Mouse (Mus musculus): ENCODE measurements around the gene Ntn1. TPM values are rescaled to one million over a fixed set of nuclear protein-coding genes. Genes with fewer than 3 reads are reported as not detected.

The Ntn1 gene
- total RNA-seq, 2 experiments from 2014 or later: 6.0 to 7.4 TPM

GRCm38 (mm10) chr11:68199801-68200423 is 200.7 kb downstream of the Ntn1 start:
- intact Hi-C loops (cut with DNase I): no loop called here
- TF ChIP-seq CTCF (IDR thresholded peaks at IDR 0.05): no peak
- no peak for DNase-seq (ENCODE audit: extremely low spot score in 1 of 2, low spot score in 2 of 2)
- H3K27ac ChIP-seq: no peak overlapping the region
- no peak overlapping the region for H3K4me3 ChIP-seq

GRCm38 (mm10) chr11:68199103-68199502 is 201.5 kb downstream of the Ntn1 start:
- no peak for TF ChIP-seq CTCF (IDR thresholded peaks at IDR 0.05)
- intact Hi-C loops (cut with DNase I): no loop called here

GRCm38 (mm10) chr11:68198696-68199095 is 201.9 kb downstream of the Ntn1 start:
- DNase-seq (ENCODE audit: extremely low spot score in 1 of 2, low spot score in 2 of 2): no peak
- H3K27ac ChIP-seq: no peak overlapping the region
- intact Hi-C loops (cut with DNase I): no loop called here

More at GRCm38 (mm10) chr11:68199103-68199502, 201.5 kb downstream of the Ntn1 start:
- Histone ChIP-seq H3K4me3 (no peak overlapping the region), H3K27ac (no peak overlapping the region)
- no peak for DNase-seq (ENCODE audit: extremely low spot score in 1 of 2, low spot score in 2 of 2)

GRCm38 (mm10) chr11:68197471-68197870 is 203.2 kb downstream of the Ntn1 start:
- intact Hi-C loops (cut with DNase I): no loop called here
- TF ChIP-seq CTCF (IDR thresholded peaks at IDR 0.05): no peak

More at GRCm38 (mm10) chr11:68198696-68199095, 201.9 kb downstream of the Ntn1 start:
- TF ChIP-seq CTCF (IDR thresholded peaks at IDR 0.05): no peak
- no peak overlapping the region for H3K4me3 ChIP-seq

GRCm38 (mm10) chr11:68196566-68196965 is 204.1 kb downstream of the Ntn1 start:
- intact Hi-C loops (cut with DNase I): no loop called here
- no peak for TF ChIP-seq CTCF (IDR thresholded peaks at IDR 0.05)
- DNase-seq (ENCODE audit: extremely low spot score in 1 of 2, low spot score in 2 of 2): no peak
- Histone ChIP-seq H3K27ac (no peak overlapping the region), H3K4me3 (no peak overlapping the region)

More at GRCm38 (mm10) chr11:68197471-68197870, 203.2 kb downstream of the Ntn1 start:
- no peak overlapping the region for H3K27ac ChIP-seq
- no peak for DNase-seq (ENCODE audit: extremely low spot score in 1 of 2, low spot score in 2 of 2)
- H3K4me3 ChIP-seq: no peak overlapping the region

GRCm38 (mm10) chr11:68195693-68196176 is 204.9 kb downstream of the Ntn1 start:
- H3K27ac ChIP-seq: no peak overlapping the region; the same call in 1 of the 2 replicates
- TF ChIP-seq CTCF (IDR thresholded peaks at IDR 0.05): no peak
- no peak for DNase-seq (ENCODE audit: extremely low spot score in 1 of 2, low spot score in 2 of 2)
- H3K4me3 ChIP-seq: no peak overlapping the region
- intact Hi-C loops (cut with DNase I): no loop called here

GRCm38 (mm10) chr11:68195168-68195567 is 205.5 kb downstream of the Ntn1 start:
- no peak for DNase-seq (ENCODE audit: extremely low spot score in 1 of 2, low spot score in 2 of 2)
- TF ChIP-seq CTCF (IDR thresholded peaks at IDR 0.05): no peak; the same call in 1 of the 2 replicates
- intact Hi-C loops (cut with DNase I): no loop called here
- Histone ChIP-seq H3K4me3 (no peak overlapping the region), H3K27ac (no peak overlapping the region)

GRCm38 (mm10) chr11:68190849-68191248 is 209.8 kb downstream of the Ntn1 start:
- intact Hi-C loops (cut with DNase I): no loop called here
- Histone ChIP-seq H3K27ac (peak overlapping the region; percentile 38; the same call in 1 of the 2 replicates), H3K4me3 (no peak overlapping the region)
- DNase-seq (ENCODE audit: extremely low spot score in 1 of 2, low spot score in 2 of 2): peak in 1 of 2 experiments; percentile 31
- no peak for TF ChIP-seq CTCF (IDR thresholded peaks at IDR 0.05)

GRCm38 (mm10) chr11:68188695-68189201 is 211.9 kb downstream of the Ntn1 start:
- intact Hi-C loops (cut with DNase I): loop anchor here (5.0 kb wide), 1 partner anchor 186 kb away; no protein-coding TSS in a partner anchor
- Histone ChIP-seq H3K27ac (no peak overlapping the region), H3K4me3 (no peak overlapping the region)
- DNase-seq (ENCODE audit: extremely low spot score in 1 of 2, low spot score in 2 of 2): no peak
- no peak for TF ChIP-seq CTCF (IDR thresholded peaks at IDR 0.05)

GRCm38 (mm10) chr11:68187242-68187641 is 213.4 kb downstream of the Ntn1 start:
- DNase-seq (ENCODE audit: extremely low spot score in 1 of 2, low spot score in 2 of 2): no peak
- no peak overlapping the region for H3K4me3 ChIP-seq
- H3K27ac ChIP-seq: no peak overlapping the region
- intact Hi-C loops (cut with DNase I): loop anchor here (5.0 kb wide), 1 partner anchor 185 kb away; no protein-coding TSS in a partner anchor
- no peak for TF ChIP-seq CTCF (IDR thresholded peaks at IDR 0.05)

GRCm38 (mm10) chr11:68185647-68186046 is 215.0 kb downstream of the Ntn1 start:
- H3K27ac ChIP-seq: no peak overlapping the region; the same call in 1 of the 2 replicates
- no peak for DNase-seq (ENCODE audit: extremely low spot score in 1 of 2, low spot score in 2 of 2)
- H3K4me3 ChIP-seq: no peak overlapping the region
- no peak for TF ChIP-seq CTCF (IDR thresholded peaks at IDR 0.05)
- intact Hi-C loops (cut with DNase I): loop anchor here (5.0 kb wide), 1 partner anchor 183 kb away; no protein-coding TSS in a partner anchor

GRCm38 (mm10) chr11:68177415-68177814 is 223.2 kb downstream of the Ntn1 start:
- DNase-seq (ENCODE audit: extremely low spot score in 1 of 2, low spot score in 2 of 2): no peak
- TF ChIP-seq CTCF (IDR thresholded peaks at IDR 0.05): no peak
- intact Hi-C loops (cut with DNase I): no loop called here
- Histone ChIP-seq H3K27ac (no peak overlapping the region), H3K4me3 (no peak overlapping the region)
